Mouse (Mus musculus): Measurements from ENCODE around the gene Kcnh6.
"Not testable (repeated sequence)": the region's sequence is repeated elsewhere in the genome, so short reads cannot be mapped to it uniquely, and the experiment has no call there.

Kcnh6 gene

GRCm38 (mm10) chr11:106016440-106016839 lies 8.5 kb downstream of the Kcnh6 start:
- no peak for DNase-seq

GRCm38 (mm10) chr11:106020051-106020763 lies 12.3 kb downstream of the Kcnh6 start:
- DNase-seq, result no peak

- DNase-seq, result no peak
These were observed 17.9 kb downstream of the Kcnh6 start for GRCm38 (mm10) chr11:106025774-106026173.

GRCm38 (mm10) chr11:106026465-106027151 lies 18.7 kb downstream of the Kcnh6 start:
- DNase-seq, result peak; percentile 71

GRCm38 (mm10) chr11:106027607-106028006 lies 19.7 kb downstream of the Kcnh6 start:
- no peak for DNase-seq

GRCm38 (mm10) chr11:106032074-106032473 lies 24.1 kb downstream of the Kcnh6 start:
- not testable (repeated sequence) for DNase-seq

- peak; percentile 50 for DNase-seq
These were observed 25.6 kb downstream of the Kcnh6 start for GRCm38 (mm10) chr11:106033491-106033919.

GRCm38 (mm10) chr11:106034986-106035385 lies 27.1 kb downstream of the Kcnh6 start:
- no peak for DNase-seq

GRCm38 (mm10) chr11:106036548-106037417 lies 28.9 kb downstream of the Kcnh6 start, which contains the start of gene Dcaf7:
Gene Dcaf7, plus strand, starts transcription at chr11:106036872.
- peak; percentile 98 for DNase-seq

- no peak for DNase-seq
These were observed 29.5 kb downstream of the Kcnh6 start for GRCm38 (mm10) chr11:106037418-106037751.

GRCm38 (mm10) chr11:106044349-106044748 lies 36.4 kb downstream of the Kcnh6 start:
- no peak for DNase-seq

GRCm38 (mm10) chr11:106045256-106045655 lies 37.3 kb downstream of the Kcnh6 start:
- no peak for DNase-seq

- no peak for DNase-seq
These were observed 37.9 kb downstream of the Kcnh6 start for GRCm38 (mm10) chr11:106045780-106046179.

GRCm38 (mm10) chr11:106046584-106046983 lies 38.7 kb downstream of the Kcnh6 start:
- DNase-seq, result no peak

- DNase-seq, result no peak
These were observed 46.0 kb downstream of the Kcnh6 start for GRCm38 (mm10) chr11:106053921-106054320.

GRCm38 (mm10) chr11:106054600-106054999 lies 46.7 kb downstream of the Kcnh6 start:
- DNase-seq, result no peak

- DNase-seq, result no peak
These were observed 47.4 kb downstream of the Kcnh6 start for GRCm38 (mm10) chr11:106055341-106055740.

GRCm38 (mm10) chr11:106056819-106057491 lies 49.0 kb downstream of the Kcnh6 start:
- no peak for DNase-seq

GRCm38 (mm10) chr11:106058020-106058419 lies 50.1 kb downstream of the Kcnh6 start:
- no peak for DNase-seq

- no peak for DNase-seq
These were observed 52.6 kb downstream of the Kcnh6 start for GRCm38 (mm10) chr11:106060549-106060948.

- no peak for DNase-seq
These were observed 53.4 kb downstream of the Kcnh6 start for GRCm38 (mm10) chr11:106061311-106061710.

GRCm38 (mm10) chr11:106063756-106064155 lies 55.8 kb downstream of the Kcnh6 start:
- no peak for DNase-seq
